Mouse (Mus musculus): ENCODE results near the gene Dgkq. TPM values are rescaled to one million over a fixed set of nuclear protein-coding genes. Genes with fewer than 3 reads are reported as not detected.

The Dgkq gene
- polyA plus RNA-seq, 1 experiment from 2014 or later: 11.3 TPM

DNA sequence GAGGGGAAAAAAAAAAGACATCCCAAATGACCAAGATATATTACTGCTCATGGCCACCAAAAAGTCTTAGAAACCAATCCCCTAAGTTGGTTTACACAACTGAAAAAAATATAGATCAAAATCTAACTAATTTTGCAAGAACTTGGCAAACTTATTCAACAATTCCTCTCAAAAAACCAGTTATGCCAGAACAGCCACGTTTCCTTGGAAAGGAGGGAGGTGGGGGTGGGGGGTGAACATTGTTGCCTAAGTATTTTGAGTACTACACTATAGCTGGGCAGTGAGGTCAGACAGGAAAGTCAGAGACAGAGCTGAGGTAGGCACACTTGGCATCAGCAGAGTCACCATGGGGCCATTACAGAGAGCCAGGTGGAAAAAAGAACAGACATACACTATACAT, 69.5 kb downstream of the Dgkq start:
- no peak overlapping the region for H3K9ac ChIP-seq (ENCODE audit: low read depth, low read length)
- H3K4me2 ChIP-seq (ENCODE audit: low read depth, low read length): no peak overlapping the region
- no peaks in the 10 kb centered on the region for H3K27me3 ChIP-seq (replicated peaks; ENCODE audit: control insufficient read depth, insufficient read depth, low read length)
- H3K27ac ChIP-seq (ENCODE audit: low read length): no peak overlapping the region
- 73% methylated on average over 1 of the region's 1 CpGs for WGBS
- no peak overlapping the region for H3K4me3 ChIP-seq (ENCODE audit: low read length)
- H3K9me3 ChIP-seq (ENCODE audit: control insufficient read depth, low read length): no peaks in the 10 kb centered on the region
- ATAC-seq: no peak
- peaks cover 37% of the 10 kb centered on the region for H3K36me3 ChIP-seq (ENCODE audit: control insufficient read depth, insufficient read depth, low read length)
- no peaks in the 10 kb centered on the region for H3K4me1 ChIP-seq (ENCODE audit: control insufficient read depth, insufficient read depth, low read length)

Other genes with a start within 250 kb of the Dgkq start
- 440 and 455 TPM in 2 replicates for gene Atp5k, start 235.2 kb downstream of the Dgkq start, polyA plus RNA-seq (2015; fragmentation: Nextera tagmentation; extraction: Ambion mirVana)
- 0.38 and 0.55 TPM in 2 replicates for gene Mfsd7a, start 220.8 kb downstream of the Dgkq start, polyA plus RNA-seq (2015; fragmentation: Nextera tagmentation; extraction: Ambion mirVana)
- 12.7 and 15.5 TPM in 2 replicates for gene Pcgf3, start 208.4 kb downstream of the Dgkq start, polyA plus RNA-seq (2015; fragmentation: Nextera tagmentation; extraction: Ambion mirVana)
- gene Cplx1, start 119.6 kb downstream of the Dgkq start, polyA plus RNA-seq (2015; fragmentation: Nextera tagmentation; extraction: Ambion mirVana): 2.3 and 2.7 TPM in 2 replicates
- gene Gak, start 39.9 kb downstream of the Dgkq start, polyA plus RNA-seq (2015; fragmentation: Nextera tagmentation; extraction: Ambion mirVana): 75.7 and 85.1 TPM in 2 replicates
- 31.7 and 31.9 TPM in 2 replicates for gene Tmem175, start 39.9 kb downstream of the Dgkq start, polyA plus RNA-seq (2015; fragmentation: Nextera tagmentation; extraction: Ambion mirVana)
- 11.3 and 11.9 TPM in 2 replicates for gene Idua, start 9.3 kb downstream of the Dgkq start, polyA plus RNA-seq (2015; fragmentation: Nextera tagmentation; extraction: Ambion mirVana)
- gene Slc26a1, start 5.9 kb upstream of the Dgkq start, polyA plus RNA-seq (2015; fragmentation: Nextera tagmentation; extraction: Ambion mirVana): 8.0 and 9.7 TPM in 2 replicates
- 8.5 and 9.7 TPM in 2 replicates for gene Fgfrl1, start 22.7 kb upstream of the Dgkq start, polyA plus RNA-seq (2015; fragmentation: Nextera tagmentation; extraction: Ambion mirVana)
- gene Rnf212, start 105.3 kb upstream of the Dgkq start, polyA plus RNA-seq (2015; fragmentation: Nextera tagmentation; extraction: Ambion mirVana): 0.43 and 1.1 TPM in 2 replicates
- gene Tmed11, start 125.7 kb upstream of the Dgkq start, polyA plus RNA-seq (2015; fragmentation: Nextera tagmentation; extraction: Ambion mirVana): 2.3 and 4.0 TPM in 2 replicates
- 0.02 TPM in 1 of 2 replicates, not detected in the other for gene Vmn2r8, start 139.2 kb upstream of the Dgkq start, polyA plus RNA-seq (2015; fragmentation: Nextera tagmentation; extraction: Ambion mirVana)
- gene Vmn2r9, start 182.9 kb upstream of the Dgkq start, polyA plus RNA-seq (2015; fragmentation: Nextera tagmentation; extraction: Ambion mirVana): not detected in 2 replicates